In genomic region chr15:99772277-99772880, GRCm38 (mm10) we compare ENCODE assay signal across 8 mouse cellular contexts. TPM values are rescaled to one million over a fixed set of nuclear protein-coding genes. Genes with fewer than 3 reads are reported as not detected.
A peak's percentile ranks its signal among the peaks of the same experiment; 100 is the strongest.
DNase-seq lines count a peak whose midpoint lies in the region; ATAC-seq and TF ChIP-seq lines count a peak whose summit lies in the region.

No protein-coding gene starts in this region.

- peak overlapping the region; percentile 97 for H3K27ac ChIP-seq in hindbrain, embryonic 10.5 days
- H3K27ac ChIP-seq in lung, embryonic 16.5 days (ENCODE audit: low read length) = peak overlapping the region; percentile 87
- H3K27ac ChIP-seq in thymus, adult 2 months (ENCODE audit: control insufficient read depth, insufficient read depth, low read length) = peak overlapping the region; percentile 32

- peak; percentile 19; the same call in 1 of the 2 replicates for TF ChIP-seq CTCF in thymus, adult 2 months (IDR thresholded peaks at IDR 0.05; ENCODE audit: borderline replicate concordance, control insufficient read depth, extremely low read depth, insufficient read depth, low read length, poor library complexity)

- WGBS in hindbrain, embryonic 10.5 days = under 1% methylated on average over 41 of the region's 41 CpGs
- WGBS in lung, embryonic 16.5 days = under 1% methylated on average over 38 of the region's 41 CpGs
- WGBS in thymus, adult 2 months = 1% methylated on average over 37 of the region's 41 CpGs

- peaks cover 33% of the 10 kb centered on the region for H3K4me1 ChIP-seq in hindbrain, embryonic 10.5 days (replicated peaks)
- peaks cover 4% of the 10 kb centered on the region; the same call in 1 of the 2 replicates for H3K4me1 ChIP-seq in lung, embryonic 16.5 days (replicated peaks; ENCODE audit: control insufficient read depth, insufficient read depth, low read length)
- peaks cover 6% of the 10 kb centered on the region; the same call in 1 of the 2 replicates for H3K4me1 ChIP-seq in thymus, adult 2 months (replicated peaks; ENCODE audit: control insufficient read depth, insufficient read depth, low read length)

- peak; percentile 92 for ATAC-seq in frontal cortex, adult (ENCODE audit: low TSS enrichment)
- peak; percentile 98 for ATAC-seq in lung, embryonic 16.5 days (ENCODE audit: low read depth)

- H3K36me3 ChIP-seq in hindbrain, embryonic 10.5 days = no peaks in the 10 kb centered on the region; the same call in 1 of the 2 replicates
- no peaks in the 10 kb centered on the region for H3K36me3 ChIP-seq in lung, embryonic 16.5 days (ENCODE audit: control insufficient read depth, insufficient read depth, low read length)
- no peaks in the 10 kb centered on the region for H3K36me3 ChIP-seq in thymus, adult 2 months (ENCODE audit: control insufficient read depth, insufficient read depth, low read length)

- H3K9ac ChIP-seq in lung, embryonic 16.5 days (ENCODE audit: low read length) = peak overlapping the region; percentile 75

- DNase-seq in Muller cell, postnatal 12 days (ENCODE audit: inconsistent ontology term) = peak; percentile 95
- DNase-seq in cerebellum, adult 9-11 months = peak; percentile 85
- DNase-seq in hindbrain, embryonic 10.5 days (ENCODE audit: low spot score) = peak; percentile 90
- peak; percentile 86 for DNase-seq in layer of hippocampus, adult 9-11 months
- DNase-seq in ovary, adult 18-20 months (ENCODE audit: low spot score) = peak; percentile 91
- peak; percentile 89 for DNase-seq in thymus, adult 2 months

- no peaks in the 10 kb centered on the region for H3K27me3 ChIP-seq in hindbrain, embryonic 10.5 days (ENCODE audit: insufficient read depth, poor library complexity, severe bottlenecking)
- no peaks in the 10 kb centered on the region for H3K27me3 ChIP-seq in lung, embryonic 16.5 days (ENCODE audit: control insufficient read depth, insufficient read depth, low read depth, low read length)
- H3K27me3 ChIP-seq in thymus, adult 2 months (ENCODE audit: control insufficient read depth, insufficient read depth, low read length) = no peaks in the 10 kb centered on the region

- H3K4me2 ChIP-seq in lung, embryonic 16.5 days (ENCODE audit: low read depth, low read length) = peak overlapping the region; percentile 82

- H3K4me3 ChIP-seq in hindbrain, embryonic 10.5 days = peak overlapping the region; percentile 90
- H3K4me3 ChIP-seq in lung, embryonic 16.5 days (ENCODE audit: low read length) = peak overlapping the region; percentile 71
- peak overlapping the region; percentile 70 for H3K4me3 ChIP-seq in thymus, adult 2 months (ENCODE audit: control insufficient read depth, insufficient read depth, low read length)

- peak; percentile 73; the same call in 1 of the 2 replicates for TF ChIP-seq POLR2A in thymus, adult 2 months (IDR thresholded peaks at IDR 0.05; ENCODE audit: control insufficient read depth, extremely low read depth, insufficient read depth, low read length, poor library complexity)

- H3K9me3 ChIP-seq in hindbrain, embryonic 10.5 days = no peaks in the 10 kb centered on the region
- no peaks in the 10 kb centered on the region for H3K9me3 ChIP-seq in lung, embryonic 16.5 days (ENCODE audit: control insufficient read depth, low read length)

RNA-seq across cellular contexts. Expression of gene Cers5, which starts 0.3 kb away (rescaled TPM):
- polyA plus RNA-seq in hindbrain, embryonic 10.5 days (2016; fragmentation: Nextera tagmentation; extraction: Ambion mirVana) = 59.1 and 61.3 TPM in 2 replicates
- polyA plus RNA-seq in lung, embryonic 16.5 days (2015; fragmentation: Nextera tagmentation; extraction: Ambion mirVana) = 73.3 and 74.4 TPM in 2 replicates
- polyA plus RNA-seq in thymus, adult 2 months (2012; rRNA removed) = 48.1 and 59.8 TPM in 2 replicates

RNA-seq across cellular contexts. Expression of gene Cox14, which starts 47.0 kb away (rescaled TPM):
- polyA plus RNA-seq in hindbrain, embryonic 10.5 days (2016; fragmentation: Nextera tagmentation; extraction: Ambion mirVana) = 152 and 174 TPM in 2 replicates
- 148 and 164 TPM in 2 replicates for polyA plus RNA-seq in lung, embryonic 16.5 days (2015; fragmentation: Nextera tagmentation; extraction: Ambion mirVana)
- polyA plus RNA-seq in thymus, adult 2 months (2012; rRNA removed) = 227 and 284 TPM in 2 replicates

RNA-seq across cellular contexts. Expression of gene Gpd1, which starts 55.1 kb away (rescaled TPM):
- polyA plus RNA-seq in hindbrain, embryonic 10.5 days (2016; fragmentation: Nextera tagmentation; extraction: Ambion mirVana) = 0.54 and 0.78 TPM in 2 replicates
- 3.3 and 3.7 TPM in 2 replicates for polyA plus RNA-seq in lung, embryonic 16.5 days (2015; fragmentation: Nextera tagmentation; extraction: Ambion mirVana)
- 108 and 187 TPM in 2 replicates for polyA plus RNA-seq in thymus, adult 2 months (2012; rRNA removed)

Comparison
In these comparisons a context has a peak if more than half of its experiments do, and no peak if none do; other contexts are left out.
1. Peak in every context shown above with its lines: DNase-seq, ATAC-seq, H3K4me3 ChIP-seq and H3K27ac ChIP-seq.
2. H3K27ac ChIP-seq: peak in every context shown above with its lines; median percentile 97 in hindbrain, embryonic 10.5 days; 87 in lung, embryonic 16.5 days; 32 in thymus, adult 2 months.
3. RNA of gene Gpd1, which starts 55.1 kb away (polyA plus RNA-seq): 108 to 187 TPM in thymus, adult 2 months; 3.3 to 3.7 TPM in lung, embryonic 16.5 days and 0.54 to 0.78 TPM in hindbrain, embryonic 10.5 days; every median in the first group is over 10 times any median in the second.